Mouse (Mus musculus) stomach, postnatal 0 days (tissue): ENCODE measurements around the gene Zbtb12.

ENCODE experiments used
- CTCF ChIP-seq: IDR thresholded peaks from 2 replicates; pipeline ENCODE4 v1.5.1; 2016; ENCODE audit warnings: antibody characterized with exemption, low read depth, mild to moderate bottlenecking, moderate library complexity
- EP300 ChIP-seq: optimal IDR thresholded peaks from 2 replicates; pipeline ENCODE3; 2016; ENCODE audit warnings: antibody characterized with exemption

DNA sequence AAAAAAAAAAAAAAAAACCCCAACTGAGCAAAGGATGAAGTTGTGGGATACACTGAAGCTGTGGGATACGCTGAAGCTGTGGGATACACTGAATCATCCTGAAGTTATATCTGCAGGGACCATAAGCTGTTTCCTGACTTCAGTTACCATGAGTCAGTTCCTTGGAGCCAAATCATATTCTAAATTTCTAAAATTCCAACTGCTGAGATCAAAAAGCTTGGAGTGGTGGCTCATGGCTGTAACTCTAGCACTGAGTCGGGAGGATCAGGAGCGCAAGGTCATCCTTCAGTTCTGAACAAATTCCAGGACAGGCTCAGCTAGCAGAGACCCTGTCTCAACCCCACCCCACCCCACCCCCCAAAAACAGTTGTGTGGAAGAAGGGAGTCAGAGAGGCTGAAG lies 6.3 kb downstream of the Zbtb12 start:
- no peak for TF ChIP-seq EP300
- TF ChIP-seq CTCF: no peak
